Mouse (Mus musculus): ENCODE data around the gene Fars2. TPM values are rescaled to one million over a fixed set of nuclear protein-coding genes. Genes with fewer than 3 reads are reported as not detected.
"Not testable (repeated sequence)": the region's sequence is repeated elsewhere in the genome, so short reads cannot be mapped to it uniquely, and the experiment has no call there.

Fars2 gene
- polyA plus RNA-seq, 1 experiment from 2014 or later = 37.9 TPM

GRCm38 (mm10) chr13:36334748-36335147 lies 217.5 kb downstream of the Fars2 start:
- 67% methylated on average over 5 of the region's 5 CpGs for WGBS (ENCODE audit: insufficient replicate concordance)
- Histone ChIP-seq H3K4me2 (ENCODE audit: low read depth, low read length) (no peak overlapping the region), H3K27me3 (ENCODE audit: insufficient read depth, low read length) (no peaks in the 10 kb centered on the region), H3K9me3 (ENCODE audit: low read length) (no peaks in the 10 kb centered on the region), H3K4me1 (ENCODE audit: insufficient read depth) (peaks cover 2% of the 10 kb centered on the region; the same call in 1 of the 2 replicates), H3K9ac (replicated peaks) (no peak overlapping the region), H3K4me3 (ENCODE audit: low read depth, low read length) (no peak overlapping the region), H3K27ac (ENCODE audit: low read depth) (no peak overlapping the region), H3K36me3 (replicated peaks; ENCODE audit: insufficient read depth, low read length) (no peaks in the 10 kb centered on the region; the same call in 1 of the 2 replicates)
- no peak for TF ChIP-seq CTCF (IDR thresholded peaks at IDR 0.05; ENCODE audit: low read depth)
- TF ChIP-seq EP300 (IDR thresholded peaks at IDR 0.05; ENCODE audit: low read depth) = no peak
- no peak for DNase-seq
- ATAC-seq = no peak

- peak; percentile 72 for ATAC-seq
- DNase-seq = peak; percentile 19
- Histone ChIP-seq H3K4me3 (ENCODE audit: low read depth, low read length) (no peak overlapping the region), H3K9ac (replicated peaks) (no peak overlapping the region), H3K27ac (ENCODE audit: low read depth) (peak overlapping the region; percentile 73), H3K4me2 (ENCODE audit: low read depth, low read length) (peak overlapping the region; percentile 50), H3K27me3 (ENCODE audit: insufficient read depth, low read length) (no peaks in the 10 kb centered on the region), H3K36me3 (replicated peaks; ENCODE audit: insufficient read depth, low read length) (no peaks in the 10 kb centered on the region), H3K4me1 (ENCODE audit: insufficient read depth) (no peaks in the 10 kb centered on the region), H3K9me3 (ENCODE audit: low read length) (no peaks in the 10 kb centered on the region)
- TF ChIP-seq EP300 (IDR thresholded peaks at IDR 0.05; ENCODE audit: low read depth) (no peak), CTCF (IDR thresholded peaks at IDR 0.05; ENCODE audit: low read depth) (no peak)
- 63% methylated on average over 11 of the region's 11 CpGs for WGBS (ENCODE audit: insufficient replicate concordance)
These were observed 234.3 kb downstream of the Fars2 start for GRCm38 (mm10) chr13:36351529-36351928.

DNA sequence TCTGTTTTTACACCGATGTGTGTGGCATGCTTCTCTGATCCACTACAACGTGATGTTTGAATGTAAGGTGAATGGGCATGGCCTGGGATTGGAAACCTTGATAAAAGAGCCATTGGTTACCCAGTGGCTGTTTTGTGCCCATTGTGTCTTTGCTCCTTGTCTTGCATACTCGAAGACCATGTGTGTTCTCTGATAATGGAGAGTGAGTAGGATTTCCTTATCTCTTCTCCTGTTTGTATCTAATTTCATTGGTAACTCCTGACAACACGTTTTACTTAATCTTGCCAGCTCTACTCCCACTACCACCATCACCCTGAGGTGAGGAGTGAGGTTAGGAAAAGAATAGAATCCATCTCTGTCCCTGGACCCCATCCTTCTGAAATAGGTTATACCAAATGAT lies 240.3 kb downstream of the Fars2 start:
- Histone ChIP-seq H3K36me3 (replicated peaks; ENCODE audit: insufficient read depth, low read length) (no peaks in the 10 kb centered on the region), H3K27ac (ENCODE audit: low read depth) (no peak overlapping the region), H3K4me1 (ENCODE audit: insufficient read depth) (peaks cover 3% of the 10 kb centered on the region; the same call in 1 of the 2 replicates), H3K9ac (replicated peaks) (no peak overlapping the region), H3K4me2 (ENCODE audit: low read depth, low read length) (no peak overlapping the region), H3K27me3 (ENCODE audit: insufficient read depth, low read length) (no peaks in the 10 kb centered on the region), H3K4me3 (ENCODE audit: low read depth, low read length) (no peak overlapping the region), H3K9me3 (ENCODE audit: low read length) (no peaks in the 10 kb centered on the region)
- 55% methylated on average over 4 of the region's 4 CpGs for WGBS (ENCODE audit: insufficient replicate concordance)
- ATAC-seq (no peak), DNase-seq (no peak)
- TF ChIP-seq CTCF (IDR thresholded peaks at IDR 0.05; ENCODE audit: low read depth) (no peak), EP300 (IDR thresholded peaks at IDR 0.05; ENCODE audit: low read depth) (no peak)

- Histone ChIP-seq H3K4me3 (ENCODE audit: low read depth, low read length) (no peak overlapping the region), H3K4me2 (ENCODE audit: low read depth, low read length) (no peak overlapping the region), H3K9me3 (ENCODE audit: low read length) (no peaks in the 10 kb centered on the region), H3K36me3 (replicated peaks; ENCODE audit: insufficient read depth, low read length) (no peaks in the 10 kb centered on the region), H3K4me1 (ENCODE audit: insufficient read depth) (peaks cover 3% of the 10 kb centered on the region; the same call in 1 of the 2 replicates), H3K27ac (ENCODE audit: low read depth) (no peak overlapping the region), H3K27me3 (ENCODE audit: insufficient read depth, low read length) (no peaks in the 10 kb centered on the region), H3K9ac (replicated peaks) (no peak overlapping the region)
- ATAC-seq (no peak), DNase-seq (no peak)
- 83% methylated on average over 3 of the region's 3 CpGs for WGBS (ENCODE audit: insufficient replicate concordance)
- TF ChIP-seq CTCF (IDR thresholded peaks at IDR 0.05; ENCODE audit: low read depth) (no peak), EP300 (IDR thresholded peaks at IDR 0.05; ENCODE audit: low read depth) (no peak)
These were observed 244.2 kb downstream of the Fars2 start for GRCm38 (mm10) chr13:36361419-36361818.

DNA sequence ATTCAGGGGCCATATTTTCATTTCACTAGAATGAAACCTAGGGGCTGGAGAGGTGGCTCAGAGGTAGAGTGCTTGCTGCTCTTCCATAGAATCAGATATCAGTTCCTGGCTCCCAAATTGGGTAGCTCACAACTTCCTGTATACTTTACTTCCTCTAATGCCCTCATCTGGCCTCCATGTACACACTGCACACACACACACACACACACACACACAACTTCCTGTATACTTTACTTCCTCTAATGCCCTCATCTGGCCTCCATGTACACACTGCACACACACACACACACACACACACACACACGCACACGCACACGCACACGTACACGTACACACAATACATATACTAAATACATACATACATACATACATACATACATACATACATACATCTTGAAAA lies 248.5 kb downstream of the Fars2 start:
- DNase-seq; H3K9me3 ChIP-seq (ENCODE audit: low read length); H3K4me2 ChIP-seq (ENCODE audit: low read depth, low read length); H3K27me3 ChIP-seq (ENCODE audit: insufficient read depth, low read length); H3K9ac ChIP-seq (replicated peaks); ATAC-seq; H3K27ac ChIP-seq (ENCODE audit: low read depth); H3K36me3 ChIP-seq (replicated peaks; ENCODE audit: insufficient read depth, low read length); H3K4me1 ChIP-seq (ENCODE audit: insufficient read depth); H3K4me3 ChIP-seq (ENCODE audit: low read depth, low read length): not testable (repeated sequence)
- 92% methylated on average over 5 of the region's 5 CpGs for WGBS (ENCODE audit: insufficient replicate concordance)

GRCm38 (mm10) chr13:36366304-36366703 lies 249.1 kb downstream of the Fars2 start:
- Histone ChIP-seq H3K27ac (ENCODE audit: low read depth) (no peak overlapping the region), H3K9ac (replicated peaks) (no peak overlapping the region), H3K4me3 (ENCODE audit: low read depth, low read length) (no peak overlapping the region), H3K27me3 (ENCODE audit: insufficient read depth, low read length) (no peaks in the 10 kb centered on the region), H3K9me3 (ENCODE audit: low read length) (no peaks in the 10 kb centered on the region), H3K4me2 (ENCODE audit: low read depth, low read length) (no peak overlapping the region), H3K4me1 (ENCODE audit: insufficient read depth) (no peaks in the 10 kb centered on the region), H3K36me3 (replicated peaks; ENCODE audit: insufficient read depth, low read length) (no peaks in the 10 kb centered on the region)
- TF ChIP-seq CTCF (IDR thresholded peaks at IDR 0.05; ENCODE audit: low read depth) = no peak
- no peak for TF ChIP-seq EP300 (IDR thresholded peaks at IDR 0.05; ENCODE audit: low read depth)
- ATAC-seq (no peak), DNase-seq (no peak)
- 77% methylated on average over 6 of the region's 6 CpGs for WGBS (ENCODE audit: insufficient replicate concordance)

All from liver, postnatal 0 days (tissue).